Mouse (Mus musculus) midbrain, embryonic 12.5 days (tissue): Measurements from ENCODE around the gene Map2k2. TPM values are rescaled to one million over a fixed set of nuclear protein-coding genes. Genes with fewer than 3 reads are reported as not detected.

Source experiments
- ATAC-seq: fragments of 200-750 bp; cut with Nextera tagmentation; 2 replicates; pipeline ENCODE4 v1.8.0; 2017; ENCODE audit warnings: low read depth, moderate TSS enrichment, moderate library complexity; ENCODE audit not compliant: low FRiP score
- H3K27ac ChIP-seq: fragments of 300-500 bp; sonication (generic); replicated peaks from 2 replicates; pipeline ENCODE4 v1.5.1; 2016; ENCODE audit warnings: mild to moderate bottlenecking
- H3K27me3 ChIP-seq: fragments of 300-500 bp; sonication (generic); 2 replicates; pipeline ENCODE4 v1.6.1; 2016; ENCODE audit warnings: mild to moderate bottlenecking
- H3K36me3 ChIP-seq: fragments of 300-500 bp; sonication (generic); 2 replicates; pipeline ENCODE4 v1.6.1; 2016
- H3K4me1 ChIP-seq: fragments of 300-500 bp; sonication (generic); 2 replicates; pipeline ENCODE4 v1.6.1; 2016
- H3K4me2 ChIP-seq: fragments of 300-500 bp; sonication (generic); replicated peaks from 2 replicates; pipeline ENCODE4 v1.6.1; 2016; ENCODE audit warnings: mild to moderate bottlenecking, moderate library complexity
- H3K4me3 ChIP-seq: fragments of 300-500 bp; sonication (generic); 2 replicates; pipeline ENCODE4 v1.5.1; 2016; ENCODE audit warnings: mild to moderate bottlenecking
- H3K9ac ChIP-seq: fragments of 300-500 bp; sonication (generic); replicated peaks from 2 replicates; pipeline ENCODE4 v1.6.1; 2016; ENCODE audit warnings: mild to moderate bottlenecking, moderate library complexity
- H3K9me3 ChIP-seq: fragments of 300-500 bp; sonication (generic); 2 replicates; pipeline ENCODE4 v1.6.1; 2016; ENCODE audit warnings: mild to moderate bottlenecking
- WGBS: fragments of 180-500 bp; shearing (Covaris S2); methylation state at CpG from one replicate; pipeline ENCODE4 v1.1.7; 2016; 5-methylcytosine and 5-hydroxymethylcytosine counted together
- polyA plus RNA-seq: library from polyadenylated mRNA; unstranded; fragments of >200 nt; fragmentation: Nextera tagmentation; extraction: Ambion mirVana; gene quantifications from 2 replicates; pipeline ENCODE4 v1.2.1, GENCODE M21; 2016

Gene Map2k2
- polyA plus RNA-seq, 1 experiment from 2014 or later: 248 TPM

DNA sequence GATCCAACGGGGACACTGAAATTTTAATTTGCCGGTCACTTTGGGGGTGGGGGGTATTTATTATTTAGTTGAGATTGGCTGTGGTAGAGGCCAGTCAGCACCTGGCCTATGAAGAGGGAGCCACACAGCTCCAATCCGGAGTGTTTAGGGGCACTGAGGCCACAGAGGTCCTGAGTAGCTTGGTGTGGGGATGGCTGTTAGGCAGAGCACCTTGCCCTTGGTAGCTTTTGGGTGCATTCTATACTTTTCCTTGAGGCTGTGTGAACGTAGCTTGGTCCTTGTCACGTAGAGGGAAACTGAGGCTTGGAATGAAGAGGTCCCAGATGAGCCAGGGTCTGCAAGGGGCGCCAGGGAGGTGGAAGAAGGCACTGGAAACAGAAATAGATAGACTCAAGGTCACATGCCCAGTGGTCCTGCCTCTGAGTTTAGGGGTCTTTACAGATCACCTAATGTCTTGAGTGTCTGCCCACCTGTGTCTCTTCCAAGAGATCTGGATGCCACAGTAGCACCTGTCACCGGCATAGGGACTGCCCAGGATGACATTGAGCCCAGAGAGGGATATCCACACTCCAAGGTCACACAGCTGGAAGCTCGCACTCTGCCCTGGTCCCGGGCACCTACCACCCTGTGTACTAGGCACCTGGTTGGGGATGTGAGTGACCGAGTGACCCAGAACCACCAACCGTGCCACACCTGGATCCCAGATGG is 33.3 kb downstream of the Map2k2 start:
- Histone ChIP-seq H3K4me2 (peak overlapping the region; percentile 88), H3K4me1 (peaks cover 57% of the 10 kb centered on the region), H3K9me3 (no peaks in the 10 kb centered on the region), H3K36me3 (peaks cover 9% of the 10 kb centered on the region), H3K27ac (peak overlapping the region; percentile 88), H3K27me3 (peaks cover 23% of the 10 kb centered on the region), H3K4me3 (peak overlapping the region; percentile 83), H3K9ac (peak overlapping the region; percentile 92)
- 63% methylated on average over 11 of the region's 11 CpGs for WGBS
- no peak for ATAC-seq

DNA sequence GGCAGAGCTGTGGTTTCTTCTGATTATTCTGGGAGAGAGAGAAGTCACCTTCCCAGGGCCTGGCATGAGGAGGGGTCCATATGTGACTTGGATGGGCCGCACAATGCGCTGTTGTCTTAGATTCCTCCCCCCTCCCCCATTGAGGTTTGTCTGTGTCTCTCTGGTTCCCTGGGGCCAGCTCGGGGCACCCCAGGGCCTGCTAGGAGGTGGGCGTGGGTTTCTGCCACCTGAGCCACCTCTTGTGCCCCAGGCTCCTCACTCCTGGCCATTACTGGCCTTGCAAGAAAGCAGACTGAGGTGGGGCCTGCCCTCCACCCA is 33.8 kb downstream of the Map2k2 start:
- Histone ChIP-seq H3K4me3 (peak overlapping the region; percentile 83; the same call in 1 of the 2 replicates), H3K4me1 (peaks cover 57% of the 10 kb centered on the region), H3K9ac (peak overlapping the region; percentile 92; the same call in 1 of the 2 replicates), H3K4me2 (peak overlapping the region; percentile 88), H3K9me3 (no peaks in the 10 kb centered on the region; the same call in 1 of the 2 replicates), H3K27ac (0 out of 2 replicates have a peak overlapping the region, but pooled peaks have one; percentile 35), H3K27me3 (peaks cover 18% of the 10 kb centered on the region), H3K36me3 (peaks cover 14% of the 10 kb centered on the region)
- ATAC-seq: no peak
- WGBS: 77% methylated on average over 4 of the region's 4 CpGs

DNA sequence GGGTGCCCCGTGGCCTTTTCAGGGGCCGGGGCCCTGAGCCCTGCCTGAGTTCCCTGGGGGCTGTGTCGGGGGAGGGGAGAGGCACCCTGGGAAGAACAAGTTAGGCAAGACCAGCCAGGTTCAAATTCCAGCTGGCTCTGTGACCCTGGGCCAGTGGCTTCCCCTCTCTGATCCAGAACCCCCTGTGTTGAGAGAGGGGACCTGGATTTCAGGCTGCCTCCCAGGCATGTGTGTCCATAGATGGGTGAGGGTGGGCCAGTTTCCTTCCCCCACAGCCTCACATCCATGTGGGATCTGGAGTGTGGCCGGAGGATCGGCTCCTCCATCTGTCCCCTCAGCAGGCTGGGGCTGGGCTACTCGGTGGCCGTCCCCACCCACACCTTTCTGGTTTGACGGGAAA is 34.3 kb downstream of the Map2k2 start:
- H3K36me3 ChIP-seq: peaks cover 19% of the 10 kb centered on the region
- peaks cover 56% of the 10 kb centered on the region for H3K4me1 ChIP-seq
- no peak overlapping the region; the same call in 1 of the 2 replicates for H3K27ac ChIP-seq
- peak overlapping the region; percentile 92 for H3K9ac ChIP-seq
- H3K4me2 ChIP-seq: peak overlapping the region; percentile 88; the same call in 1 of the 2 replicates
- WGBS: 66% methylated on average over 8 of the region's 8 CpGs
- peaks cover 12% of the 10 kb centered on the region for H3K27me3 ChIP-seq
- no peaks in the 10 kb centered on the region; the same call in 1 of the 2 replicates for H3K9me3 ChIP-seq
- H3K4me3 ChIP-seq: peak overlapping the region; percentile 83
- no peak for ATAC-seq

DNA sequence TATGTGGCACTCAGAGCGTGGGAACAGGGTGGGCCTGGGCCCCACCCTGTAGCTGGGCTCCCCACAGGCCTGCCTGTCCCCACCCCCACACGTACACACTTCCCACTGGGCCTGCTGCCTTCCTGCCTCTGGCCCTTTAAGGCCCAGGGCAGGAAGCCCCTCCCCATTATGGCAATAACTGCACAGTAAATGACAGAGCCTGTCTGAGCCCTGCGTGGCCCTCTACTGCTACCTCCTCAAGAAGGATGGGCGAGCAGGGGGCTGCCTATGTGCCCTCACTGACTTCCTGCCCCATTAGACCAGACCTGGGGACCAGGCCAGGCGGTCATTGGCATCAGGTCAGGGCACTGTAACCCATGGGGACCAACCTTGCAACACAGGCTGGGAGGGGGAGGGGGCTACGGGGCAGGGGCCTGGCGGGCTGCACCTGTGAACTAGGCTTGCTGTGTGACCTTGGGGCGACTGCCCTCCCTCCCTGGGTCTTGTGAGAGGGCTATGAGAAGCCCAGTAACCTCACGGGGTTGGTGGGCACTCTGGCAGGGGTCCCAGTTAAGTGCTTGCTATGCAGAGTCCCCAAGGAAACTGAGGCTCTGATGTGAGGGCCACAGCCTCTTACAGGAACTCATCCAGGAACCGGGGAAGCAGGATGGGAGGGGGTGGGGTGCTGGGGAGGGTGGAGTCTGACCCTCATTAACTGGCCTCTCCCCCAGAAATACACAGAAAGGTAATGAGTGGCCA is 35.2 kb downstream of the Map2k2 start:
- Histone ChIP-seq H3K4me2 (peak overlapping the region; percentile 88), H3K4me1 (peaks cover 48% of the 10 kb centered on the region), H3K9me3 (no peaks in the 10 kb centered on the region; the same call in 1 of the 2 replicates), H3K27ac (no peak overlapping the region; the same call in 1 of the 2 replicates), H3K36me3 (peaks cover 28% of the 10 kb centered on the region), H3K27me3 (peaks cover 4% of the 10 kb centered on the region), H3K4me3 (no peak overlapping the region), H3K9ac (0 out of 2 replicates have a peak overlapping the region, but pooled peaks have one; percentile 92)
- no peak for ATAC-seq
- 83% methylated on average over 10 of the region's 10 CpGs for WGBS

DNA sequence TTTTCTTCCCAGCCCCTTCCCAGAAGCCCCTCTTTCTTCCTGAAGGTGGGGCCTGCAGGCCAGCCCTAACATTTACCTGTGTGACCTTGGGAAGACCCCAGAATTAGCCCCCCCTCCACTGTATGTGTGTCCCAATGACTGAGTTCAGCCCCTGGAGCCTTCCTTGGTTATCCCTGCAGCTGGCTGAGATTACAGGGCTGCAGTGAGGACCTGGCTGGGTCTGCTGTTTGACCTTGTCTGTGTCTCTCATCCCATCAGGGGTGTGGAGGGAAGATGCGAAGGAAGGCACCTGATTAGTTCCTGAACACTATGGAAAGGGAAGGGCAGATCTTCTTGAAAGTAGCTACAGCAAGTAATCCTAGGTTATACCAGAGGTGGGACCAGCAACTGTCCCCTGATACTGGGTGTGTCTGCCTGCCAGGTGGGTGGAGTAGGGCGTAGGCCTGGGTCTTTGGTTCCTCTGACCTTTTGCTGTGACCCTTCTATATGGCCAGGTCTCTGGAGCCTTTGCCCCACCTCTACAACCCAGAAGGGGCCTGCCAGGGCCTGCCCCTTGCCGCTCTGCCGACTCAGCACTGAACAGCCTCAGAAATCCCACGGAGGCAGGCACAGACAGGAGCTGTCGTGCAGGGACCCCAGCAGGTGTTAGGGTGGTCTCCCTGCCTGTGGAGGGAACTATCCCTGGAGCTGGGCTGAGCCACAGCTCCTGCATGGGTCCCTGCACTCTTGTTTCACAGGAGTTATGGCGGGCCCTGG is 35.9 kb downstream of the Map2k2 start:
- Histone ChIP-seq H3K9ac (no peak overlapping the region), H3K27me3 (no peaks in the 10 kb centered on the region), H3K4me3 (no peak overlapping the region), H3K4me1 (peaks cover 45% of the 10 kb centered on the region), H3K9me3 (no peaks in the 10 kb centered on the region; the same call in 1 of the 2 replicates), H3K4me2 (no peak overlapping the region), H3K36me3 (peaks cover 36% of the 10 kb centered on the region), H3K27ac (peak overlapping the region; percentile 20; the same call in 1 of the 2 replicates)
- WGBS: 79% methylated on average over 7 of the region's 7 CpGs
- no peak for ATAC-seq

DNA sequence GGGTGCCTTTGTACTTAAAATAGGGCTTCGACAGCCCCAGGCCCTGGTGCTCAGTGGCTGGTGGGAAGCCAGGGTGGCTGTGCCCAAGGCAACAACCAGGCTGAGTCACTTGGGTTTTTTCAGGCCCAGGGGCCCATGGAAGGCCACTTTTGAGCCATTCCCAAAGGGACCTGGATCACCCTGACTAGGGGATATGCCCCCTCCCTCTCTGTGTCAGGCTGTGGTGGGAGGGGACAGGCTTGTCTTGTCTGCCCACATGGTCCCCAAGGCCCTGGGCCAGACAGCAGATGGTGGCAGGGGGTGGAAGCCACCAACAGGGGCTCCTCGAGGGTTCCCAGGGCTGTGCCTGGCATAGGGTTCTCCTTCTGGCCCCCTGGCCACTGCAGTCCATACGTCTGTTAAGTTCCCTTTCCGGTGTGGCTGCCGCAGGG is 36.9 kb downstream of the Map2k2 start:
- Histone ChIP-seq H3K27ac (peak overlapping the region; percentile 20; the same call in 1 of the 2 replicates), H3K4me3 (no peak overlapping the region), H3K4me1 (peaks cover 45% of the 10 kb centered on the region), H3K9ac (no peak overlapping the region), H3K36me3 (peaks cover 45% of the 10 kb centered on the region), H3K4me2 (0 out of 2 replicates have a peak overlapping the region, but pooled peaks have one; percentile 2), H3K9me3 (no peaks in the 10 kb centered on the region; the same call in 1 of the 2 replicates), H3K27me3 (no peaks in the 10 kb centered on the region)
- no peak for ATAC-seq
- WGBS: 75% methylated on average over 5 of the region's 5 CpGs

DNA sequence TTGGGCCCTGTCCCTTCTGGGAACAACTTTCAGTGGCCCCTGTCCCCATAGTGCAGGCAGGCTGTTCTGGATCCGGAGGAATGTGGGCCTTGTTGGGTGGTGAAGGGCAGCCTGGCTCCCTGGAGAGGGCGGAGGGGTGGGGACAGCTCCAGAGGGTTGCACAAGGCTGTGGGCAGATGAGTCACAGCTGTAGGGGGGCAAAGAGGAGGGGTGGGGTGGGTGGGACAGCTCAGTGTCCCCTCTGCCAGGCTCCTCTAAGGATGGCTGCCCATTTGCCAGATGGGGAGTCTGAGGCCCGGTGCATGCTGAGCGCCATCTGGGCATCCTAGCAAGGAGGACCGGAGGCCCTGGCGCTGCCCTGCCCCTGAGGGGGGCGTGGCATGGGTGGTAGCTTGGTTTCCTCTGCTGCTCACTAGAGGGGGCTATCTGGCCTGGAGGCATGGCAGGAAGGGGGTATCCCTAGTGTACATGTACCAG is 37.5 kb downstream of the Map2k2 start:
- H3K4me1 ChIP-seq: peaks cover 42% of the 10 kb centered on the region
- no peak overlapping the region for H3K4me3 ChIP-seq
- 0 out of 2 replicates have a peak overlapping the region, but pooled peaks have one; percentile 20 for H3K27ac ChIP-seq
- no peak overlapping the region for H3K9ac ChIP-seq
- H3K9me3 ChIP-seq: no peaks in the 10 kb centered on the region; the same call in 1 of the 2 replicates
- ATAC-seq: no peak
- no peaks in the 10 kb centered on the region for H3K27me3 ChIP-seq
- 0 out of 2 replicates have a peak overlapping the region, but pooled peaks have one; percentile 2 for H3K4me2 ChIP-seq
- WGBS: 93% methylated on average over 7 of the region's 7 CpGs
- H3K36me3 ChIP-seq: peaks cover 51% of the 10 kb centered on the region

DNA sequence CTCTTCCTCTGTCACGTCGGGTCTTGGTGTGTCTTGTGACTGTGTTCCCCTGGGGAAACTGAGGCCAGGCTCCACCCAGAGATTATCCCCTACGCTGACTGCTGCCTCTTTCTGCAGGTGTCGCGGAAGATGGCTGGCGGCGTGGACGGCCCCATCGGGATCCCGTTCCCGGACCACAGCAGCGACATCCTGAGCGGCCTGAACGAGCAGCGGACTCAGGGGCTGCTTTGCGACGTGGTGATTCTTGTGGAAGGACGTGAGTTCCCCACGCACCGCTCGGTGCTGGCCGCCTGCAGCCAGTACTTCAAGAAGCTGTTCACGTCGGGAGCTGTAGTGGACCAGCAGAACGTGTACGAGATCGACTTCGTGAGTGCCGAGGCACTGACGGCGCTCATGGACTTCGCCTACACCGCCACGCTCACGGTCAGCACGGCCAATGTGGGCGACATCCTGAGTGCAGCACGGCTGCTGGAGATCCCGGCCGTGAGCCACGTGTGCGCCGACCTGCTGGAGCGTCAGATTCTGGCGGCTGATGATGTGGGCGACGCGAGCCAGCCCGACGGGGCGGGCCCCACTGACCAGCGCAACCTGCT is 38.2 kb downstream of the Map2k2 start:
- no peak overlapping the region for H3K27ac ChIP-seq
- peaks cover 34% of the 10 kb centered on the region for H3K4me1 ChIP-seq
- no peaks in the 10 kb centered on the region; the same call in 1 of the 2 replicates for H3K9me3 ChIP-seq
- no peak overlapping the region for H3K4me2 ChIP-seq
- H3K27me3 ChIP-seq: no peaks in the 10 kb centered on the region
- peaks cover 59% of the 10 kb centered on the region for H3K36me3 ChIP-seq
- ATAC-seq: no peak
- no peak overlapping the region for H3K9ac ChIP-seq
- WGBS: 96% methylated on average over 52 of the region's 52 CpGs
- H3K4me3 ChIP-seq: no peak overlapping the region

DNA sequence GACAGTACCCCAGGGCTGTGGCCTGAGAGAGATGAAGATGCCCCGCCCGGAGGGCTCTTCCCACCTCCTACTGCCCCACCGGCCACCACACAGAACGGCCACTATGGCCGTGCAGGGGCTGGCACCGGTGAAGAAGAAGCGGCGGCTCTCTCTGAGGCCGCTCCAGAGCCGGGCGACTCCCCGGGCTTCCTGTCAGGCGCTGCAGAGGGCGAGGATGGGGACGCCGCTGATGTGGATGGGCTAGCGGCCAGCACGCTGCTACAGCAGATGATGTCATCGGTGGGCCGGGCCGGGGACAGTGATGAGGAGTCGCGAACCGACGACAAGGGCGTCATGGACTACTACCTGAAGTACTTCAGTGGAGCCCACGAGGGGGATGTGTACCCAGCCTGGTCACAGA is 39.0 kb downstream of the Map2k2 start:
- H3K27ac ChIP-seq: no peak overlapping the region
- no peak overlapping the region for H3K4me2 ChIP-seq
- no peak for ATAC-seq
- peaks cover 27% of the 10 kb centered on the region for H3K4me1 ChIP-seq
- whole genome bisulfite sequencing: 95% methylated on average over 27 of the region's 27 CpGs
- no peaks in the 10 kb centered on the region; the same call in 1 of the 2 replicates for H3K9me3 ChIP-seq
- H3K9ac ChIP-seq: no peak overlapping the region
- H3K27me3 ChIP-seq: no peaks in the 10 kb centered on the region
- peaks cover 64% of the 10 kb centered on the region for H3K36me3 ChIP-seq
- no peak overlapping the region for H3K4me3 ChIP-seq

DNA sequence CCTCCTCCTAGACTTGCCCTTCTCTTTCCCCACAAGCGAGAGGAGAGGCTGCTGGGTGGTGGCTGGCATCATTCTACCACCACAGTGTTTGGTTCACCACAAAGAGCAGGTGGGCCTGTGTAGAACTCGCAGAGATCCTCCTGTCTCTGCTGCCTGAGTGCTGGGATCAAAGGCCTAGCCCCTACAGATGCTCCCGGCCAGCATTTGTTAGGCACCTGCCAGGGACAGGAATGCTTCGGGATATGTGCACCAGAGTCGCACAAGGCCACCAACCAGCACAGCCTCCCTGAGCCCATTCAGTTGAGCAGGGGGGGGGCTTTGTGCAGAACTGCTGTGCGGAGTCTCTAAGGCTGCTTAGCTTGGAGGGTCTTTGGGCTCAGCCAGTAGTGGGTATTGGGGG is 39.6 kb downstream of the Map2k2 start:
- no peak overlapping the region for H3K4me2 ChIP-seq
- no peak overlapping the region for H3K4me3 ChIP-seq
- peaks cover 70% of the 10 kb centered on the region for H3K36me3 ChIP-seq
- no peaks in the 10 kb centered on the region for H3K27me3 ChIP-seq
- peaks cover 20% of the 10 kb centered on the region for H3K4me1 ChIP-seq
- no peaks in the 10 kb centered on the region; the same call in 1 of the 2 replicates for H3K9me3 ChIP-seq
- ATAC-seq: no peak
- H3K27ac ChIP-seq: no peak overlapping the region
- no peak overlapping the region for H3K9ac ChIP-seq
- 96% methylated on average over 6 of the region's 6 CpGs for WGBS

DNA sequence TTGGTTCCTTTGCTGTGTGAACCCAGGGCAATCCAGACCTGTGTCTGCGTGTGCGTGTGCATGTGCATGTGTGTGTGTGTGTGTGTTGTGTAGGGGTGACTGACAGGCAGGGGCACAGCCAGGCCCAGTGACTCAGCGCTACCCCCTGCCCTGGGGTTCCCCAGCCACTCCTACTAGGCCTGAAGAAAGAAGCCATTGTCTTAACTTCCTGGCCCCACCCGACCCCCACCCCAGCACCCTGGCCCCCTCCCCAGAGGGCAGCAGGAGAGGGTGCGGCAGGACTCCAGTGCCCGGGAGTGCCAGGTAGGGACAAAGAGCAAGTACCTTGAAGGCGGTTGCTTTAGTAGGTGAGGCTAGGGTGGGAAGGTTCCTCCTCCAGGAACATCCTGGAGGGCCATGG is 40.1 kb downstream of the Map2k2 start:
- Histone ChIP-seq H3K27ac (no peak overlapping the region), H3K9ac (no peak overlapping the region), H3K4me3 (no peak overlapping the region), H3K27me3 (no peaks in the 10 kb centered on the region), H3K4me1 (peaks cover 16% of the 10 kb centered on the region), H3K9me3 (no peaks in the 10 kb centered on the region; the same call in 1 of the 2 replicates), H3K36me3 (peaks cover 73% of the 10 kb centered on the region), H3K4me2 (no peak overlapping the region)
- no peak for ATAC-seq
- WGBS: 89% methylated on average over 7 of the region's 7 CpGs
